Mouse (Mus musculus) liver, embryonic 14.5 days (tissue): ENCODE measurements around the gene Edaradd. TPM values are rescaled to one million over a fixed set of nuclear protein-coding genes. Genes with fewer than 3 reads are reported as not detected.
A peak's percentile ranks its signal among the peaks of the same experiment; 100 is the strongest.

Experiments
- ATAC-seq: fragments of 200-750 bp; cut with Nextera tagmentation; 2 replicates; pipeline ENCODE4 v1.8.0; 2017; ENCODE audit warnings: moderate number of reproducible peaks, mild to moderate bottlenecking, moderate library complexity; ENCODE audit not compliant: insufficient read depth
- DNase-seq, 3 experiments: peaks; one replicate each; pipeline ENCODE4 v3.0.0-alpha.2; 2012 to 2013; ENCODE audit warnings: low read depth in 3 of 3, low spot score in 3 of 3
- H3K27ac ChIP-seq: fragments of 300-500 bp; sonication (generic); 2 replicates; pipeline ENCODE4 v1.5.1; 2014; ENCODE audit warnings: moderate library complexity, mild to moderate bottlenecking, control low read depth, inconsistent platforms
- H3K27me3 ChIP-seq: fragments of 300-500 bp; sonication (generic); 2 replicates; pipeline ENCODE4 v1.6.1; 2014; ENCODE audit warnings: mild to moderate bottlenecking, low read length, moderate library complexity; ENCODE audit not compliant: control insufficient read depth, insufficient read depth
- H3K36me3 ChIP-seq: fragments of 300-500 bp; sonication (generic); replicated peaks from 2 replicates; pipeline ENCODE4 v1.6.1; 2014; ENCODE audit warnings: low read depth; ENCODE audit not compliant: control insufficient read depth, insufficient read depth
- H3K4me1 ChIP-seq, 2 experiments: fragments of 200-500 bp in 1 of 2; fragments of 300-500 bp in 1 of 2; sonication (generic) in 1 of 2; replicated peaks; 2 replicates each; pipeline ENCODE4 v1.6.1; 2012 to 2014; ENCODE audit warnings: antibody characterized with exemption in 1 of 2, inconsistent platforms in 1 of 2, low read length in 1 of 2; ENCODE audit not compliant: control insufficient read depth in 2 of 2, insufficient read depth in 2 of 2
- H3K4me2 ChIP-seq: fragments of 300-500 bp; sonication (generic); 2 replicates; pipeline ENCODE4 v1.6.1; 2014; ENCODE audit warnings: low read depth, mild to moderate bottlenecking, control low read depth, moderate library complexity
- H3K4me3 ChIP-seq, 2 experiments: fragments of 200-500 bp in 1 of 2; fragments of 300-500 bp in 1 of 2; sonication (generic) in 1 of 2; 2 replicates each; pipeline ENCODE4 v1.5.1; 2012 to 2014; ENCODE audit warnings: low read depth in 2 of 2, low read length in 2 of 2, mild to moderate bottlenecking in 2 of 2, control low read depth in 1 of 2, inconsistent platforms in 1 of 2, moderate library complexity in 1 of 2; ENCODE audit not compliant: insufficient read depth in 1 of 2
- H3K9ac ChIP-seq: fragments of 300-500 bp; sonication (generic); replicated peaks from 2 replicates; pipeline ENCODE4 v1.6.1; 2014; ENCODE audit warnings: mild to moderate bottlenecking, control low read depth, moderate library complexity
- H3K9me3 ChIP-seq: fragments of 300-500 bp; sonication (generic); 2 replicates; pipeline ENCODE4 v1.6.1; 2016; ENCODE audit warnings: low read length, mixed read lengths; ENCODE audit not compliant: control insufficient read depth
- CTCF ChIP-seq: IDR thresholded peaks from 2 replicates; pipeline ENCODE4 v1.5.1; 2016; ENCODE audit warnings: antibody characterized with exemption, low read depth, control low read depth
- EP300 ChIP-seq: IDR thresholded peaks from 2 replicates; pipeline ENCODE4 v1.6.1; 2016; ENCODE audit warnings: antibody characterized with exemption, low read depth
- WGBS: fragments of 180-500 bp; shearing (Covaris S2); extraction: QIAGEN DNeasy Blood & Tissue Kit; methylation state at CpG from one replicate; pipeline ENCODE4 v1.1.7; 2014; ENCODE audit not compliant: insufficient replicate concordance; 5-methylcytosine and 5-hydroxymethylcytosine counted together
- polyA plus RNA-seq, 2 experiments: library from polyadenylated mRNA; depleted of rRNA in 1 of 2; stranded (reverse) in 1 of 2; unstranded in 1 of 2; fragments of >200 nt; fragmentation: Nextera tagmentation in 1 of 2; extraction: Ambion mirVana in 1 of 2; gene quantifications; 2 replicates each; pipeline versions ENCODE4 v1.2.1 to v1.2.3; 2012 to 2014

The Edaradd gene
- polyA plus RNA-seq, 2 experiments = 0.04 to 0.05 TPM

GRCm38 (mm10) chr13:12539716-12540115 is 19.5 kb upstream of the Edaradd start:
- no peak for ATAC-seq
- WGBS = 43% methylated on average over 11 of the region's 11 CpGs

GRCm38 (mm10) chr13:12537971-12538370 is 17.7 kb upstream of the Edaradd start:
- Histone ChIP-seq H3K27ac (no peak overlapping the region), H3K4me2 (no peak overlapping the region), H3K4me1 (no peaks in the 10 kb centered on the region), H3K9ac (no peak overlapping the region), H3K4me3 (no peak overlapping the region), H3K27me3 (no peaks in the 10 kb centered on the region), H3K9me3 (no peaks in the 10 kb centered on the region), H3K36me3 (no peaks in the 10 kb centered on the region)
- TF ChIP-seq EP300 (no peak), CTCF (peak; percentile 61)
- 46% methylated on average over 6 of the region's 6 CpGs for WGBS
- peak in 2 of 3 experiments; percentile 17 to 39 for DNase-seq
- ATAC-seq = no peak

More at GRCm38 (mm10) chr13:12539716-12540115, 19.5 kb upstream of the Edaradd start:
- H3K9me3 ChIP-seq = no peaks in the 10 kb centered on the region
- no peak overlapping the region for H3K9ac ChIP-seq
- TF ChIP-seq EP300 (no peak), CTCF (no peak)
- H3K4me3 ChIP-seq = no peak overlapping the region
- H3K4me1 ChIP-seq = no peaks in the 10 kb centered on the region
- no peaks in the 10 kb centered on the region for H3K27me3 ChIP-seq
- no peaks in the 10 kb centered on the region for H3K36me3 ChIP-seq
- no peak overlapping the region for H3K4me2 ChIP-seq
- no peak overlapping the region for H3K27ac ChIP-seq
- no peak for DNase-seq

GRCm38 (mm10) chr13:12534628-12535027 is 14.4 kb upstream of the Edaradd start:
- no peak for ATAC-seq
- Histone ChIP-seq H3K27ac (no peak overlapping the region), H3K4me3 (no peak overlapping the region), H3K9ac (no peak overlapping the region), H3K27me3 (no peaks in the 10 kb centered on the region), H3K9me3 (no peaks in the 10 kb centered on the region), H3K36me3 (no peaks in the 10 kb centered on the region), H3K4me1 (no peaks in the 10 kb centered on the region), H3K4me2 (no peak overlapping the region)
- no peak for DNase-seq
- 43% methylated on average over 3 of the region's 3 CpGs for WGBS
- TF ChIP-seq EP300 (no peak), CTCF (no peak)

GRCm38 (mm10) chr13:12525678-12526077 is 5.4 kb upstream of the Edaradd start:
- 42% methylated on average over 4 of the region's 4 CpGs for WGBS
- no peak for TF ChIP-seq EP300
- TF ChIP-seq CTCF = no peak
- ATAC-seq = no peak

GRCm38 (mm10) chr13:12522346-12522745 is 2.1 kb upstream of the Edaradd start:
- Histone ChIP-seq H3K9me3 (no peaks in the 10 kb centered on the region), H3K4me2 (no peak overlapping the region), H3K4me3 (no peak overlapping the region), H3K27me3 (peaks cover 17% of the 10 kb centered on the region), H3K4me1 (no peaks in the 10 kb centered on the region; a peak in 1 of 4 replicates), H3K36me3 (no peaks in the 10 kb centered on the region), H3K9ac (no peak overlapping the region), H3K27ac (no peak overlapping the region)
- ATAC-seq (no peak), DNase-seq (no peak)
- no peak for TF ChIP-seq CTCF
- no peak for TF ChIP-seq EP300

More at GRCm38 (mm10) chr13:12525678-12526077, 5.4 kb upstream of the Edaradd start:
- Histone ChIP-seq H3K27me3 (no peaks in the 10 kb centered on the region), H3K36me3 (no peaks in the 10 kb centered on the region), H3K9me3 (no peaks in the 10 kb centered on the region), H3K4me1 (no peaks in the 10 kb centered on the region; a peak in 1 of 4 replicates), H3K4me2 (no peak overlapping the region), H3K9ac (no peak overlapping the region), H3K4me3 (no peak overlapping the region), H3K27ac (no peak overlapping the region)
- DNase-seq = no peak
